Mouse (Mus musculus) layer of hippocampus, postnatal 10 days (tissue): Measurements from ENCODE around the gene S100a8. TPM values are rescaled to one million over a fixed set of nuclear protein-coding genes. Genes with fewer than 3 reads are reported as not detected.
A peak's percentile ranks its signal among the peaks of the same experiment; 100 is the strongest.

ENCODE experiments used
- DNase-seq, 2 experiments: peaks; one replicate each; pipeline ENCODE4 v3.0.0; 2021; ENCODE audit warnings: low spot score in 2 of 2
- long read RNA-seq: library from polyadenylated mRNA; stranded (forward); transcript quantifications from one replicate; pipeline ENCODE4 v2.0.0, GENCODE M21; 2023
- total RNA-seq, 2 experiments: library from RNA; stranded (reverse); gene quantifications; 2 replicates each; pipeline ENCODE4 v1.2.3; 2021

S100a8 gene
- 1 to 10 TPM in 1 of 2 experiments, not detected in 1; 10.0 TPM for total RNA-seq
- long read RNA-seq, transcript S100a8-201 (3 exons, 486 nt) = major isoform, 6 of 6 reads
- long read RNA-seq, partial matches to known transcripts = 0 of 6 reads
- long read RNA-seq, other reads (novel, unspliced or antisense) = 0 of 6 reads

GRCm38 (mm10) chr3:90668846-90669245, at the start of gene S100a8:
S100a8 (plus strand) TSS chr3:90668978.
- no peak for DNase-seq

- DNase-seq = no peak
These were observed 47.2 kb upstream of the S100a8 start for GRCm38 (mm10) chr3:90621552-90621951.

GRCm38 (mm10) chr3:90623435-90624071, 45.2 kb upstream of the S100a8 start:
- DNase-seq = peak; percentile 54 to 61

- no peak for DNase-seq
These were observed 43.3 kb upstream of the S100a8 start for GRCm38 (mm10) chr3:90625496-90625895.

GRCm38 (mm10) chr3:90626266-90627021, 42.3 kb upstream of the S100a8 start:
- no peak for DNase-seq

- DNase-seq = no peak
These were observed 41.4 kb upstream of the S100a8 start for GRCm38 (mm10) chr3:90627366-90627765.

GRCm38 (mm10) chr3:90627807-90628206, 41.0 kb upstream of the S100a8 start:
- no peak for DNase-seq

- DNase-seq = no peak
These were observed 39.5 kb upstream of the S100a8 start for GRCm38 (mm10) chr3:90629298-90629697.

GRCm38 (mm10) chr3:90631984-90632383, 36.8 kb upstream of the S100a8 start:
- no peak for DNase-seq

- DNase-seq = no peak
These were observed 30.1 kb upstream of the S100a8 start for GRCm38 (mm10) chr3:90638511-90639275.

GRCm38 (mm10) chr3:90639511-90640154, 29.1 kb upstream of the S100a8 start:
- no peak for DNase-seq

- no peak for DNase-seq
These were observed 27.8 kb upstream of the S100a8 start for GRCm38 (mm10) chr3:90640981-90641380.

GRCm38 (mm10) chr3:90644220-90644619, 24.6 kb upstream of the S100a8 start:
- peak; percentile 41 to 48 for DNase-seq

- no peak for DNase-seq
These were observed 21.5 kb upstream of the S100a8 start for GRCm38 (mm10) chr3:90647291-90647690.

- DNase-seq = no peak
These were observed 19.8 kb upstream of the S100a8 start for GRCm38 (mm10) chr3:90648981-90649380.

GRCm38 (mm10) chr3:90649832-90650231, 18.9 kb upstream of the S100a8 start:
- no peak for DNase-seq

GRCm38 (mm10) chr3:90652878-90653508, 15.8 kb upstream of the S100a8 start:
- peak; percentile 84 to 87 for DNase-seq

GRCm38 (mm10) chr3:90653717-90654116, 15.1 kb upstream of the S100a8 start, which contains the start of gene S100a7a:
S100a7a (plus strand) TSS chr3:90654017.
- DNase-seq = no peak

- DNase-seq = peak in 1 of 2 experiments; percentile 8
These were observed 11.4 kb upstream of the S100a8 start for GRCm38 (mm10) chr3:90657405-90657804.

GRCm38 (mm10) chr3:90659364-90660044, 9.3 kb upstream of the S100a8 start:
- no peak for DNase-seq
